Mouse (Mus musculus) gastrocnemius, postnatal 14 days (tissue): Measurements from ENCODE around the gene Rab3a. TPM values are rescaled to one million over a fixed set of nuclear protein-coding genes. Genes with fewer than 3 reads are reported as not detected.
A peak's percentile ranks its signal among the peaks of the same experiment; 100 is the strongest.

Experiments used
- DNase-seq: peaks from one replicate; pipeline ENCODE4 v3.0.0; 2021; ENCODE audit warnings: mixed read lengths
- intact Hi-C: fragments of 180-260 bp; cut with DNase I; formaldehyde crosslinking; loops from one replicate; pipeline ENCODE4 v1.15.1; 2025; ENCODE audit warnings: low total_unique reads
- total RNA-seq, 2 experiments: library from RNA; stranded (reverse); gene quantifications; 2 replicates each; pipeline ENCODE4 v1.2.3; 2021

Gene Rab3a
- total RNA-seq, 2 experiments from 2014 or later = 44.3 to 45.1 TPM

DNA sequence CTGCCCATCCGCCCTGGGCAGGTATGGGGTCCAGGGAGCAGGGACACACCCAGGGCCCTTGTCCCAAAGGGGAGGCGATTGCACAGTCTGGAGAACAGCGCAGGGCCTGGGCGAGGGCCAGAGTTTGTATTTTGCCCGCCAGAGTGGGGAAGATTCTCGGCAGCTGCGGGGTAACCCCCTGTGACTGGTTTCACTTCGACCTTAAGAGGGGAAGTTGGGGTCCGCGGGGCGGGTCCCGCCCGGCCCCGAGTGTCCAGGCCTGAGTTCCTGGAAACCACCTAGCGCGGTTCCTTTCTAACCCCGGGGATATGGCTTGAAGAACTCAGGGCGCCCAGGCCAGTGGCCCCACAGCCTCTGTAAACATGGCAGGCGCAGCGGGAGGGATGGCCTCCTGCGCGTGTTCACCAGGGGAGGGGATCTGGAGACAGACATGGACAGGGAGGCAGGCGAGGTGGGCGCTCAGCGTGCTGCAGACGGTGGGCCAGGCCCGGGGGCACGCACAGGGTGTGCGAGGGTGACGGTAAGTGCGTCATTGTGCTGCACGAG, 13.8 kb downstream of the Rab3a start:
- intact Hi-C loops = loop anchor here (5.0 kb wide), 1 partner anchor 41 kb away; no protein-coding TSS in a partner anchor
- DNase-seq = no peak

DNA sequence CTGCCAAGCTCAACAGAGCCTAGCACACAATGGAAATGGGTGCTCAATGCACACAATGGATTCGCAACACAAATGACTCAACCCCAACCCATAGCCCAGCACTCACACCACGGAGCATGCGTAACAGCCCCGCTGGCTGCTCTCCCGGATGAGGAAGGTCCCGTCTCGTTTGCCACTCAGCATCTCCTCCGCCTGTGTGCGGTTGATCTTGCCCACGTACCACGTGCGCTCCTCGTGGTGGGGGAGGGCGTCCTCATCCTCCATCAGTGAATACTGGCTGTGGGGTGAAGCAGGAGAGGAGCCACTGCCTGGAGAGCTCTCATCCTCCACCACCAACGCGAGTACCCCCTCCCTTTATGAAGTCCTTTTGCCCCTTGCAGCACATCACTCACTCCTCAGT, 14.5 kb downstream of the Rab3a start:
- intact Hi-C loops = loop anchor here (5.0 kb wide), 1 partner anchor 42 kb away; no protein-coding TSS in a partner anchor
- no peak for DNase-seq

DNA sequence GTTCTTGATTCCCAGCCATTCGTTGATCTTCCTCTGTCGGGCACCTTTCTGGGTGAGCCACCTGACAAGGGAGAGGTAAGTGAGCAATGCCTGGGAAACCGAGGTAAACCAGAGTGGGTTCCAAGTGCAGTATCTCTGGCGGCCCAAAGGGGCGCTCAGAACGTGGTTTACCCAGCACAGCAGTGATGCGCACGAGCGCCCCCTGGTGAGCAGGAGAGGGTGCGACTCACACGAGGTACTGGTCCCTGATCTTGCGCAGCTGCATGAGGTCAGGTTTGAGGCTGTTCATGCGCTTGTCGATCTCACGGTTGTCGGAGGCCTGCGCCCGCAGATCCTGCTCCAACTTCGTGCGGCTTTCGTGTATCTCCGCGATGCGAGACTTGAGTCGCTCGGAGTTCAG, 14.9 kb downstream of the Rab3a start:
- DNase-seq = peak; percentile 95
- intact Hi-C loops = loop anchor here (5.0 kb wide), 1 partner anchor 42 kb away; no protein-coding TSS in a partner anchor

DNA sequence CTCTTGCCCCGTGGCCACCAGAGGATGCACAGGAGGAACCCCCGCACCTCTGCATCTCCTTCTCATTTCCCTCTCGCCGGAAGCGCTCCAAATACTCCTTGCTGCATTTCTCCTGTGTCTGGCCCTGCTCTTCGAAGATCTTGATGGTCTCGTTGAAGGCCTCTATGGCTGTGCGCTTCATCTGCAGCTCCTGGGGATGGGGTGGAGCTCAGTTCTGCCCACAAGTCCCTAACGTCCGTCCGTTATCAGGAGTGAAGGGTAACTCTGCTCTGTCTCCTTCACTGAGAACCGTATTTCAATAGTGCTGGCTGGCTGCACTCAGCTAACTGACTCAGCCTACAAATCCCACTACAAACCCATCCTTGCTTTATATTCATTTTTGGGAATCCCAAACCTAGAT, 15.4 kb downstream of the Rab3a start:
- no peak for DNase-seq
- intact Hi-C loops = loop anchor here (5.0 kb wide), 2 partner anchors 37 to 43 kb away; partner anchors contain the start of genes Il12rb1 and Mast3

DNA sequence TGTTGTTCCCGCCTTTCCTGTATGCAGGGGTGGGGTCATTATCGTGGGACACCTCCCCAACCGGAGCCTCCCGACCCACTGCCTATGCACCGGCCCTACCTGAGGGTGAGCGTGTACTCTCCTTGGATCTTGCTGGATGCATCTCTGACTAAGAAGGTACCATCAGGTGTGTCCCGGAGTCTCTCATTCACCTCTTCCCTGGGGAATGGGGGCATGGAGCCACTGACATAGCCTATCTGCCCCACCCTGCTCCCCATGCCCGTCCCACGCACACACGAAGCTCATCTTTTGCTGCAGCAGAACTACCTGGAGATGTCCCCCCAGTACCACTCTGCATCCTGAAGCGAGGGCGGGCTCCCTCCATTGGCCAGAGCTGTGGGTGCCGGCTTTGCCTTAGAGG, 16.3 kb downstream of the Rab3a start:
- intact Hi-C loops = loop anchor here (5.0 kb wide), 1 partner anchor 37 kb away; the partner anchor contains the start of genes Il12rb1 and Mast3
- DNase-seq = no peak

DNA sequence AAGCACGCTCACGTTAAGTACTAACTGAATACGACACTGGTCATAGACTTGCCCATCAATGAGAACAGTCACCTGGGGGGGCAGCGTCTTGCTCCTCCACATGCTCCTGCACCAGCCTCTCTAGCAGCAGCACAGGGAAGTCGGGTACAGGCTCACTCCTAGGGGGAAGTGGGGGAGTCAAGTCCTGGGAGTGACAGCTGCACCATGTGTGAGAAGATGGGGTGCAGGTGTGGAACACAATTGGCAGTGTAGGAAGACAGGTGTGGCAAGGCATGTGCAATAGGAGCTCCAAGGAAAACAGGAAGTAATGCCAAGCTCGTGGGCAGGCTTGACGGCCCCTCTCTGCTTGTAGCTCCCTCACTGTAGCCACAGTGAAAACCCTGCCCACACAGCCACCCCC, 16.7 kb downstream of the Rab3a start:
- intact Hi-C loops = loop anchor here (5.0 kb wide), 1 partner anchor 36 kb away; the partner anchor contains the start of genes Il12rb1 and Mast3
- no peak for DNase-seq

DNA sequence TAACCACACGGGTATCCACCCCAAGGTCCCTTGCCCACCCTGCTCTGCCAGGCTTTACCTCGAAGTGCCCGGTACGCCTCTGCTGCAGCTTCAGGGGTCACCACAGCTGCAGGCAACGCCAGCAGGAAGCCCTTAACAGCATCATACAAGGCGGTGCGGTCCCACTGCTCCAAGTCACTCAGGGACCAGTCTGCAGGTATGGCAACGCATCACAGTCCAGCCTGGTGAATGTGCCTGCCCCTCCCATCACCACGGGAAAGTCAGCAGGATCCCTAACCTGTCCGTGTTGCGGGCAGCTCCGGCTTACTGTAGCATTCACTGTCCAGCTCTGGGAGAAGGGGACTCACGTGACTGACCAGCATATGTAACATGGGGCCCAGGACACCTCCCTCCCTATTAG, 17.6 kb downstream of the Rab3a start:
- intact Hi-C loops = loop anchor here (5.0 kb wide), 1 partner anchor 35 kb away; the partner anchor contains the start of genes Il12rb1 and Mast3
- no peak for DNase-seq

DNA sequence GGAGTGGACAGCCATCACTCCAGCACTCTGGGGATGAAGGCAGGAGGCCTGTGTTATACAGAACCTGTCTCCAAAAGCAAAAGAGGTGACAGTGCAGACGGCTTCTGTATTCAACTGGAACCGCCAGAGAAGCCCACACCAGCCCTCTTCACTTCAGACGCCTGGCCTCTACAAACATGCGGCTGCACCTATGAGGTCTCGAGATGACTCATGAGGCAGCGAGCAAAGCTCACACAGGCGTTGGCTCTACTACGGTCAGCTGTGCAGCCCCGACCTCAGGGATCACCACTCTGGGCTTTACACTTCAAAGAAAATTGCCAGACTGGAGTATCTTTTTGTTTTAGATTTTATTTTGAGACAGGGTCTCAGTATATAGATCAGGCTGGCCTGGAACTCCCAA, 18.4 kb downstream of the Rab3a start:
- DNase-seq = no peak
- intact Hi-C loops = loop anchor here (5.0 kb wide), 1 partner anchor 34 kb away; the partner anchor contains the start of genes Il12rb1 and Mast3

DNA sequence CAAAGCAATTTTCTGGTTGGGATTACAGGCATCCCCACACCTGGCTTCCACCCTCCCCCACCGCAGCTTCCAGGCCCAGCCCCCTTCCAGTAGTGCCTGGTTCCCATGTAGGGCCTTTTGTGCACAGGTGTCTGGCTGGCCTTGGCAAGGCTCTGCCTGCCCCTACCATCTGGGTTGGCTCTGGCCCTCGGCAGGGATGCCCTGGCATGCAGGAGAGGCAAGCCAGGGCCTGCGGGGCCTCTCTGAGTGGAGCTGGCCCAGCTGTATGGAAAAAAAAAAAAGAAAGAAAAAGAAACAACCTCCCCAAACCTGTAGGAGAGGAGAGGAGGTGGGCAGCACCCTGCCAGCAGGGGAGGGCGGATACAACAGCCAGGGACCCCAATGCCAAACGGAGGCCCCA, 18.9 kb downstream of the Rab3a start:
- intact Hi-C loops = loop anchor here (5.0 kb wide), 1 partner anchor 34 kb away; the partner anchor contains the start of genes Il12rb1 and Mast3
- DNase-seq = no peak

DNA sequence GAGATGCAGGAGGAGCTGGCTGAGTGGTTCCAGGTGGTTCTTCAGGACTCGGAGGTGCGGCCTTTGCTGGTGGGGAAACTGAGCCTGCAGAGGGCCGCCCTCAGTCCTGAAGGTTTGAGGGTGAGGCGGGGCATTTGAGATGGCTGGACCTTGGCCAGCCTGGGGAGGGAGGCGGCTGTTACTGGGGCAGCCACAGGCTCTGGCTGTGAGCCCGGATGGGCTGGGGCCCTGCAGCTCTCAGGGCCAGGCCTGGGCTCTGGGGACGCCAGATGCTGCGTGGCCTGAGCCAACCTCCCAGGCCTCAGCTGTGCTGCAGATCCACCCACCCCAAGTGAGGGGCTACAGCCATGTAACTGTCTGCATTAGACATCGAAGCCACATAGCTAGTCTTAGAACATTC, 19.4 kb downstream of the Rab3a start:
- DNase-seq = peak; percentile 95
- intact Hi-C loops = loop anchor here (5.0 kb wide), 1 partner anchor 33 kb away; the partner anchor contains the start of genes Il12rb1 and Mast3

DNA sequence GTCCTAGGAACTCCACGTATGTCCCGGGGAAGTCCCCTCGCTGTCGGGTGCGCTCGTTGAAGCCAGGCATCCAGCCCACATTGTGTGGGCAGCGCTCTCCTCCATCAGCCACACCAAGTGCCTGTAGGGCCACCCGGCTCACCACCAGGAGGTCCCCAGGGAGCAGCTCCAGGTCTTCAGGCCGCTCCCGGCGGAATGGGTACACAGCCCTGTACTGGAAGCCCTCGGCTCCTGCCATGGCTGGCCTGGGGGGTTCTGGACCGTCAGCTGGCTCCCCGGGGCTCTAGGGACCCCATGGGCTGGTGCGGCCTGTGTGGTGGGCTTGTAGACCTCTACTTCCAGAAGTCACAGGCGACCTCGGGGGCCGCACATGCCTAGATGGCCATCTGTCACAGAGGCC, 20.3 kb downstream of the Rab3a start:
- no peak for DNase-seq
- intact Hi-C loops = loop anchor here (5.0 kb wide), 1 partner anchor 33 kb away; the partner anchor contains the start of genes Il12rb1 and Mast3

DNA sequence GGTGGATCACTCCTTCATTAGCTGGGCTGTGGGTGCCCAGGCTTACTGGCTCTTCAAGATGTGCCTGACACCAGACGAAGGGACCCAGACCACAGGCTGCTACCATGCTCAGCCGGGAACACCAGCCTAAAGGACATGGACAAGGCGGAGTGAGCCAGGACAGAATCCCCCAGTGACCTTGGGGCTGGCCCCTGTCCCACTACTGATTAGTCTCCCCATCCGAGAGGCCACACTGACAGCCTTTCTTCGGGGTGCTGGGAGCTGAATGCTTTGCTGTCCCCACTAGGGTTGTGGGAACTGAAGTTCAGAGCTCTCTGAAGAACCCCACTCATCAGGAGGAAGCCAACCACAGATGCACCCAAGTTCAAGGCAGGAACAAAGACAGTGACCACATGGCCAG, 20.7 kb downstream of the Rab3a start:
- DNase-seq = no peak
- intact Hi-C loops = no loop called here

DNA sequence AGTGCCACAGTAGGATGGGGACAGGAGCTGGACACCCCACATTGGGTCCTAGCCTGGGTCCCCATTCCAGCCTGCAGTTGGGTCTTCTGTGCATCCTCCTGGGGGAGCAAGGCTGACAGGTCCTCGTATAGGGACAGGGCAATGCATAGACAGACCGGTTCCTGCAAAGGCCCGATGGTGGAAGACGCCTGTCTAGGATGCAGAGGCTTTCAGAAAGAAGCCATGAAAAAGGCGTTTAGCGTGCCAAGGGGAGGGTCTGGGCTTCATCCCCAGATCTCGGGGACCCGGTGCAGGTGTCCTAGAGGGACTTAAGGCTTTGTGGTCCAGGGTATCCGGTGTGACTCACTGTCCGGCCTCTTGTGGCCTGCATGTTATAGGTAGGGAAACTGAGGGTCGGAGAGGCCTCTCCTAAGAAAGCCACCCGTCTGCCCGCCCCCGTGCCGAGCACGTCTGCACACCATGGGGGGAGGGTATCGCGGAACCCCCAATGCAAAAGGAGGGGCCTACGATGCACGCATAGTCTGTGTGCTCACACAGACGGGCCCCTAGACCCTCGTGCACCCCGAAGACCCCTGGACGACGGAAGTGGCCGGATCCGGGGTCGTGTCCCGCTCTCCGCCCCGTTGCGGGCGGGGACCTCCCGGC, 21.5 kb downstream of the Rab3a start:
- no peak for DNase-seq
- intact Hi-C loops = no loop called here

DNA sequence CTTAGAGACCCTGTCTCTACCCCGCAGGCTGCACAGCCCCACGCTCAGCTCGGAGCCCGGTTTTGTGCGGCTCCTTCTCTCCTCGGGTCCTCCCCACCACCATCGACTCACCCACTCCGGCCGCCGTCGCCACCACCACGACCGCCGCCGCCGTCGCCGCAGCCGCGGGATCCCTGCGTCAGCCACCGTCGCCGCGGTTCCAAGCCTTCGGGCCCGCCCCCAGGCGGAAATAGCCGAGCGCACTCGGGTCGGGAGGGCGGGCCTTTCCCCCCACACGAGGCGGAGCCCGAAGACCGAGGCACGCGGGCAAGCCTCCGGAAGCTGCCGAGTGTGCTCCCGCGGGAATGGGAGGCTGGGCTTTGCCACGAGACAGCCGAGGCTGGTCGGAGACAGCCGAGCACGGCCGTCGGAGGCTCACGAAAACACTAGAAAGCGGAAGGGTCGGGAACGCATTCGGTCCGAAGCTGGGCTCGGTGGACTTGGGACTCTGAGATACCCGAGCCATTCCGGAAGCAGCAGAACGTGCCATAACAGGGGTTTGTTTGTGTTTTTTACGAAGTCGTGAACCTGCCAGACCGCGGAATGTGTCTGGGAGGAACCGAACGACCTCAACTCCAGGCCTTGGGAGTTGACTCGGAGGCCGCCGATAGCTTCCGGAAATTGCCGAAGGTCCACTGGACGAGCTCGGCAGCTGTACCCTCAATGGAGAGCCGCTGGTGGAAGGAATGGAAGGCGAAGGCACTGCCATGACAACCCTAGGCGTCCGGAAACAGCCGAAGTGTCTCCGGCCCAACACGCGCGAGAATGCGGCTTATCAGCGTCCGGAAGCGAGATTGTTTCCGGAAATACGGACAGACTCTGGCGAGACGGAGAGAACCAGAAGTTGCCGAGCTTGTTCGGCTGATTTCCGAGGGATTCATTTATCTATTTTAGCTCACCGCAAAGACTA, 22.3 kb downstream of the Rab3a start, which contains the start of gene Pik3r2:
TSS of gene Pik3r2 (minus strand) at position 218 of the 949 bp plus-strand sequence.
- intact Hi-C loops = no loop called here
- peak; percentile 99 for DNase-seq

DNA sequence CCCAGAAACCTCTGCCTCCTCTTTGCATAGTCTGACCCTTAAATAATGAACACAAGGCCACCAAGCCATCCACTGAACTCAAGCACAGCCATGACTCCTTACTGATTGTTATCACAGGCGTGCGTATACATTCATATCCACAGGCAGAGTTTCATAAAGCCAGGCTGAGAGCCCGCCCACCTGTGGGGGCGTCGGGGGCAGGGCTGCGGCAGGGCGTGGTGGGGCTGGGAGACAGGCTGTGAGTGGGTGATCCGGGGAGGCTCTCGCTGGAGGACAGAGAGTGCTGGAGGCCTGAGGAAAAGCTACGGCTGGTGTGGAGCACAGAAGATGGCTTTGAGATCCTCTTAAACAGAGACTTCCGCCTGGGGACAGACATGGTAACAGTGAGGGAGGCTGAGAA, 25.6 kb downstream of the Rab3a start:
- intact Hi-C loops = no loop called here

DNA sequence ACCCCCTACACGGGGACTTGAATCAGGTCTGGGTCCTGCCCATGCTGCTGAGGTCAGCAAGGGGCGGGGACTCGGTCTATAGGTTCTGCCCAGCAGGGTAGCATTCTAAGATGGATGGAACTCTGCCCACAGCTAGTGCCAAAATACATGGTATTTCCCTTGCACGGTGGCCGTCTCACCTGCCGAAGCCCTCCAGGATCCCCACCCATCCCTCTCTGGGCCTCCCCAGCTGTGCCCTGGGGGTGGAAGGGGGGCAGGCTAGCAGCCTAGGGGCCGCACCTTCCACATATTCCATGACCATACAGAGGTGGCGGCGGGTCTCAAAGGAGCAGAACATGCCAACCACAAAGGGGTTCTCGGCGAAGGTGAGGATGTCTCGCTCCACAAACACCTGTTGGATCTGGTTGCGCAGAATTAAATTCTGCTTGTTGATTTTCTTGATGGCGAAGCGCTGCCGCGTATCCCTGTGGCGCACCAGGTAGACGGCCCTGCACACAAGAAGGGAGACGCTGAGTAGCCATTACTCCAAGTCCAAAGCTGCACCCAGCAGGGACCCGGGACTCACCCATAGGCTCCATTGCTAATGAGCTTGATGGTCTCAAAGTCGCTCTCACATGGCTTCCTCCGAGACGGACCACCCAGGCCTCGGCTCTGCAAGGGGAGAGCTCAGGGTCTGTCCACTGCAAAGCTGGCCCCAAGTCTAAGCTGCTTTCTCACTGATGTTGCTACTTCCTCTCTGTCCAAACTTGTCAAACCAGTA, 32.0 kb downstream of the Rab3a start:
- intact Hi-C loops = no loop called here

More for the DNA sequence above, 25.6 kb downstream of the Rab3a start:
- no peak for DNase-seq

DNA sequence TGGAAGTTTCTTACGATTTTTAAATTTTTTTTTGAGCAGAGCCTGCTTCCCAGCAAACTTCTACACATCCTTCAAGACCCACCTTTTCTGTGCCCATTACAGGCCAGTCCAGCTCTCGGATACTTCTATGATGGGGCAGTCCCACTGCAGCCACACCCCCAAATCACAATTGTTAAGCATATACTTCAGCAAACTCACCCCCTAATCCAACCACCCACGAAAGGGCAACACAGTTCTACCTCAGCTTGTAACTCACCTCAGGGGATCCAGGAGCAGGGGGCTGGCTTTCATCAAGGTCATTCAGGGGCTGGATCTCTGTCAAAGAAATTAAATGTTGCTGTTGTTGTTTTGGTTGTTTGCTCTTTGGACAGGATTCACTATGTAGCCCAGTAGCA, 32.6 kb downstream of the Rab3a start:
- DNase-seq = no peak
- intact Hi-C loops = no loop called here

More for the DNA sequence above, 32.0 kb downstream of the Rab3a start:
- no peak for DNase-seq

DNA sequence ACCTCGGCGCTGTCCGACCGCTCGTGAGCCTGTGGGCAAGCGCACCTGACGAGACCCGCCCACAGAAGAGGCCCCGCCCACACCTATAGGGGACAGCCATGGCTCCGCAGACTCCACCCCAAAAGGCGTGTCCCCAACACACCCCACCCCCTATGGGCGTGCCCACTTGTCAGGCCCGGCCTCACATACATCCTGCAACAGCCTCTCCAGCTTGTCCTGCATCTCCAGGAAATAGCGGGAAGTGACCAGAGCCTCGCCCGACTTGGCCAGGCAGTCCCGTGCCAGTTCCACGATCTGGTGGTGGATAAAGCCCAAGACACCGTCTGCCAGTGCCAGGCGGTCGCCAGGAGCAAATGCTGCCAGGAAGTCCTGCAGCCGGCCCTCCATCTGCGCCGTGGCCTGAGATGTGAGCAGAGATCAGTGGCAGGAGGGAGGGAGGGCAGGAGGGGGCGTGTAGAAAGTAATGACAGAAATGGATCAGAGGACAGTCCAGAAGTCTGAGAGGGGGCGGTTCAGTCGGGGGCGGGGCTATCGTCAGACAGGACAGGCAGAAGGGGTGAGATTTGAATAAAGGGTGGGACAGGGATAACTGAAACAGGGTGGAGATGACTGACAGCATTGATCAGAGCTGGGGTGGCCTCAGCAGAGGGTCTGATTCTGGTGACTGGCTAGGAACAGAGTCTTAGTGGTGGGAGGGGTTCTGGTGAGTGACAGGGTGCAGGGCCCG, 33.6 kb downstream of the Rab3a start:
- intact Hi-C loops = no loop called here
- DNase-seq = no peak
